Mouse (Mus musculus) erythroblast, adult 5-6 weeks (primary cell): ENCODE results near the gene Syne1. TPM values are rescaled to one million over a fixed set of nuclear protein-coding genes. Genes with fewer than 3 reads are reported as not detected.
"Not testable (repeated sequence)": the region's sequence is repeated elsewhere in the genome, so short reads cannot be mapped to it uniquely, and the experiment has no call there.

ENCODE experiments used
- ATAC-seq: replicated peaks from 2 replicates; pipeline ENCODE4 v1.8.0; 2016; ENCODE audit warnings: moderate number of reproducible peaks, mild to moderate bottlenecking, moderate TSS enrichment, inconsistent platforms; ENCODE audit not compliant: poor library complexity, low FRiP score, severe bottlenecking
- total RNA-seq, 2 experiments: library from RNA; stranded (forward) in 1 of 2; stranded (reverse) in 1 of 2; fragments of 150-400 nt in 1 of 2; fragments of 200-764, 138-1000 nt in 1 of 2; gene quantifications; 2 replicates each; pipeline versions ENCODE4 v1.2.3 to v1.2.4; 2015 to 2017; ENCODE audit warnings: low replicate concordance in 2 of 2

The Syne1 gene
- total RNA-seq, 2 experiments from 2014 or later: 49.9 to 50.5 TPM

DNA sequence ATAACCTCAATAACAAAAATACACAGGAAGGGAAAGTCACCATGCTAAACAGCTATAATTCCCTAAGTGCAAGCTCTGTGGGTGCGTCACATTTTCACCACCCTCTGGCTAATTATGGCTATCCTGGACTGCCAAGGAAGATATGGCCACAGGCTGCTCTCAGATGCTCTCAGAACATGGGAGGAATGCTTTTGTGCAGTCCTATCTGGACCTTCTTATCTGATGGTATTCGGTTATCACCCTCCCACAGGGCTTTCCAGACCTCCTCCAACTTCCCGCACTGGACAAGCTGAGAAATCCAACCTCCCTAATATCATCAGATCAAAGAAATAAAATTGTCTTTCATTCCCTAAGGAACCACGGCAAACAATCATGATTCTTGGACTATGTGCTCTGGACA is 28.4 kb downstream of the Syne1 start:
- no peak for ATAC-seq

DNA sequence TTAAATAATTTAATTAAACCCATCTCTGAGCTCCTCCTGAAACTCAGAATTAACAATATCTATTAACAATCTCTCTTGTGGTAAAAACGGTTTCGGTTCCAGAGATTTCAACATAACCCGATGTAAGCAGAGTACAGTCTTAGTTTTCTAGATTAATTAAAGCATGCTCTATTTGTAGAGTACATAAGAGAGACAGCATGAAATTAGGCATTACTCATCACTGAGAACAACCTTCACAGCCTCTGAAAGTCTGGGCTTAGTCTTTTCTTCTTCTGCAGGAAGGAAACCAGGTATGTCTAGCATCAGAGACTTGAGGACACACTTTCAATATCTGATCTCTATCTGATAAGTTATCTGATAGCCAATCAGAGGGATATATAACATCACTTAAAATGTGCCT is 29.0 kb downstream of the Syne1 start:
- ATAC-seq: no peak

DNA sequence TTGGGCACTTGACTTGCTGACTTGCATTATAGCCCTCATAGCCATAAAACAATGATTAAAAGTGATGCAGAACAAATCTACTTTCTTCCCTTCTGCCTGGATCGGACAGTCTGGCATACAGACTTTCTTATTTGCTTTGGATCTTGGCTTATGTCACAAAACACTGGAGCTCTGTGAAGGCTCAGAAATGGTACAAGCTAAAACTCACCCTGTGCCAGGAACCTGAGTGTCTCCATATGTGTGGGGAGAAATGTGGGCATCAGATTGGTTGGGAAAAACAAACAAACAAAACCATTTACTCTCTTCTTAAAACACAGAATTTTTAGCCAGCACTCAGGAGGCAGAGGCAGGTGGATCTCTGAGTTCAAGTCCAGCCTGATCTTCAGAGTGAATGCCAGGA is 30.6 kb downstream of the Syne1 start:
- ATAC-seq: no peak

DNA sequence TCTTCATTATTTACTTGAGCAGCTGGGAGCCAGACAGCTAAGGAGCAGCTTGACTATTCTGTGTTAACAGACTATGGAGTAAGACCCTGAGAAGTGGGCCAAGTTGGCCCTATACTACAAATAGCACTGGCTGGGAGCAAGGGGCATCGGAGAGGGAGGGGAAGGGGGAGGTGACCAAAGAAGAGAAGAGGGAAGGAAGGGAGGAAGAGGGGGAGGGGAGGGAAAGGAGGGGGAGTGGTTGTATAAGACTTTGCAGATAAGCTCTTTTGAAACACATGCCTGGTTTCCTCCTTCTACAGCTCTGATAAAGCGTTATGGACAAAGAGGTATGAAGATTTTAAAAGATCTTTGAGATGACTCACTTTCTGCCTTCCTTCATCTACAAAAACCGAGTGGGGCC is 36.0 kb downstream of the Syne1 start:
- no peak for ATAC-seq

DNA sequence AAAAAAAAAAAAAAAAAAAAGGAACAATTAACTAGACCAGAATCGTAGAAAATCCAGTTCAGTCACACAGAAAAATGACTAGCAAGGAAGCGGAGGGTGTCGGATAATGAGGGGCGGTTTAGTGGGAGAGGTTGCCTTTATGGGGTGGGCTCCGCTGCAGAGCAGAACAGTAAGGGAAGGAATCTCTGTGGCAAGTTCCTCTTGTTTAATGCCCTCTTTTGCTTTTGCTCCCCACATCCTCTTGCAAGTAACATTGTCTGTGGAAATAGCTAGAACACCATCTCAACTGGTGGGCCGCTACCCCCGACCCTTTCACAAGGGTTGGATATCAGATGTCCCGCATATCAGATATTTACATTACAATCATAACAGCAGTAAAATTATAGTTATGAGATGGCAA is 37.1 kb downstream of the Syne1 start:
- ATAC-seq: no peak

DNA sequence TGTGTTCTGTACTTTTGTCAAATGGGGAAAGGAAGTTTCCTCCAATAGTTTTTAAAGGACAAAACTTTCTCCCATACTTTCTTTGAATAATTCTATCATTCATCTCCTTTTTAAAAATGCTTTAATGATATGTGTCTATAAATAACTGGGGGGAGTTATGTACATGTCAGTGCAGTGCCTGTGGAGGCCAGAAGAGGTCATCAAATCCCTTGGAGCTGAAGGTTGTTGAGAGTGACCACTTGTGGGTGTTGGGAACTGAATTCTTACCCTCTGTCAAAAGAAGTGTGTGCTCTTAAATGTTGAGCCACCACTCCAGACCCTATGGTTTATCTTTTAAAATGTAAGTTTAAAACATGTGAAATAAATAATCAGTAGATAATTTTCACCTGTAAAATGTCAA is 39.0 kb downstream of the Syne1 start:
- ATAC-seq: no peak

DNA sequence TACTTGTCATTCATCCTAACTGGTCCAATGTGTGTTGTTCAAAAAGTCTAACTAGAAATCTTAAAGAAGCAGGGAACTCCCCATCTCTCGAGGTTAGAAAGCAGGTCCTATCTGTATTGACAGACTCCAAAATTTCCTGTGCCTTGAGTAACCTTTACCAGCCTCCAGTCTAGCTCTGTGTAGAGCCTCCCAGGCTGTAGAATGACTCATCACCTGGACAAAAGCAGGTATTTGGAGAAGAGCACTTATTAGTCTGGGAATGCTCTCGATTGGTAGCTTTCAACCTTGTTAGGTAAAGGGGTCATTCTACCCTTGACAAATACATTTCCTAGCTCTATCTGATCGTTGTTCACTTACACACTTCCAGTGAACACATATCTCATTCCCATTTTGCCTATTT is 39.9 kb downstream of the Syne1 start:
- ATAC-seq: no peak

DNA sequence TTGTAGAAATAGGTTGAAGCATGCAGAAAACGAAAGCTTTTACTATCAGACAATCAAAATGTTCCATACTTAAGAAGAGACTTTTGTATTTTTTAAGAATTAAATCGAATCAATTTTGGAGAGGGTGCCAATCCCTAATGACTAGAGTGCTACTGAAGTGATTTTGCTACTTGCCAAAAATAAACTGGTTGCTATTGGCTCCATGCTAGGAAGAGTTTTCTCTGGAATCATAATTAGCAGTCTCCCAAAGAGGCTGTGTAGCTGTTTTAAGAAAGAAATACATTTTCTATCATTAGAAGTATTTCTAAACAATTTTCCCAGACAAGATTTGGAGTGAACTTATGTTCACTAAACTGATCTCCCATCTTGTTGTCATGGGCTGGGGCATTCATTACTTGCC is 43.8 kb downstream of the Syne1 start:
- ATAC-seq: no peak

DNA sequence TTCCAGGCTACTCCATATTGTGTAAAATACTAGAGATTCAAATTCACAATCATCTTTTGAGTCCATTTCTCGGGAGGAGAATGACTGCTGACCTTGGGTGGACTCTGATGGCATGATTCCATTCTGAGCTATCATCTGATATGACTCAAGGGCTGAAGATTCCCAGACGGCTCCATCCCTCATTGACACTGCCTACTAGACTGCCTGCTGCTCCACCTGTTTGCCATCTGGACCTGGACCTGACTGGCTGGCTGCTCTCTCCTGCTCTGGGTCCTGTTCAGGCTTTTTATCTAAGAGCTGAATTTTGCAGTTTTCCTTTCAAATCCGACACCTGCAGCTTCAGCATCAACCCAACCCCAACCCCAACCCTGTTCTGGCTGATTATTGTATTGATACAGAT is 46.5 kb downstream of the Syne1 start:
- ATAC-seq: no peak

DNA sequence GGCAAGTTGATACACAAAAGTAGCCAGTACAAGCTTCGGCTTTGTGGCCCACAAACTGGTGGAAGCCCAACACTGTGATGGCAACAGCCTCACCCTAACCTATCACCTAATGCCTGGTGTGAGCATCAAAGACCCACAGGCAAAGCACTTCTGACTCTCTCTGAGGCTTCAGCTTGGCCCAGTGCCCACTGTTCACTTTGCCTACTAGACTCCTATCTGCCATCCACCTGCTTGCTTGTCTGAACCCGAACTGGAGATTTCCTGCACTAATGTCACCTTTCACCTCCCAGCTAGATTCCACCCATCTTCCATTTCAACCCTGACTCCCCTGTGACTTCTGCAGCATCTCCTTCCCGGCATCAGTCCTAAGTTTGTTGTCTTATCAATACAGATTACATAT is 47.4 kb downstream of the Syne1 start:
- ATAC-seq: no peak

DNA sequence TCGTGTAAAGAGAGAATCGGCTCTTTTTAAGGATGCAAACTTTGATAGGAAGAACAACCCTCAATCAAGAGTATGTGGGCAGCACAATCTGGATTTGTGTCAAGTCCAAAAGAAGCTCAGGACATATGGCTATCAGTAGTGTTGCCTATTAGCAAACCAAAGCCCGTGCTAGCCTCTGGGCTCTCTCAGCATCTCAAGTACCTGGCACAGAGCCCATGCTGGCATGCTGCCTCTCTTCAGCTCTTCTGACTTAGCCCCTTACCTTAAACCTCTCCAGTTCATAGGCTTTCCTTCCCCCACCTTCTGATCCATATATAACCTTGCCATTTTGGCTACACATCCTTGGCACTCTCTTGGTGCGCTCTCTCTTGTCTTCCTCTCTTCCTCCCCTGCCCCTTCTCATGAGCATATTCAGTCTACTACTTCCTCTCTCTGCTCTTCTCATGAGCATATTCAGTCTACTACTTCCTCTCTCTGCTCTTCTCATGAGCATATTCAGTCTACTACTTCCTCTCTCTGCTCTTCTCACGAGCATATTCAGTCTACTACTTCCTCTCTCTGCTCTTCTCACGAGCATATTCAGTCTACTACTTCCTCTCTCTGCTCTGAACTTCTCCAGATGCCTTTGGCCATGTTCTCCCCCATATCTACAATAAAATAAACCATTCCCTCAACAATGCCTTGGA is 51.5 kb downstream of the Syne1 start:
- ATAC-seq: not testable (repeated sequence)

DNA sequence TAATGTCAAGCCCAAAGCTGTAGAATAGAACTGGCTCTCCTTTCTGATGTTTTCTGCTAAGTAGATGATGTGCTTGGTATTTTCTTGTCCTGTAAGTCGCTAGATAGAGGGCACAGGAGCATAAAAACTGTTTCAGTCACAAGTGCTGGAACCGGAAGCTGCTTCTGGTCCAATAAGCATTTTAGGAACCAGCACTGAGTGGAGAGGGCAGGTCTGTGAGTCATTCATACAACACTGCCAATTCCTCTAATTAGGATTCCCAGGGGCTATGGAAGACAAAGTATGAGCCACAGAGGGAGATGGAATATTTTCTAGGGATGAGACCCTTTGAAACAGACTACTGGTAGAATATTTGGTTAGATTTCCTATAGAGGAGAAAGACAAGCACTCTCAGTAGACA is 53.4 kb downstream of the Syne1 start:
- ATAC-seq: no peak

DNA sequence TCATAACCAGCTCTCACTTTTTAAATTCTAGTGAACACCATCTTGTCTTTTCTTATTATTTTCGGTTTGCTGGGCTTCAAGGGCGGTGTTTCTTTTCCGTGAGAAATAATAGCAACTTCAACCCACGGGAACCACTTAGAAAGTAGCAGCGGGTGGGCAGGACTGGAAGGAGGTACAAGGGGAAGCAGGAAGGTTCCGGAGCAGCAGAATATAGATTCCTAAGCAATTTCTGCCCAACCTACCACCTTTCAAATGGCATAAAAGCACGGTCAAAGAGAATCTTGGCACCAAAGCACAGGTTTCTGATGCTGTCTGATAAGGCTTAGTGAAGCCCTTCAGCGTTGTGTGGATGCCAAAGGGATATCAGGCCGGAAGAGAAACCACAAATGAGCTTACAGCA is 60.2 kb downstream of the Syne1 start:
- ATAC-seq: no peak

DNA sequence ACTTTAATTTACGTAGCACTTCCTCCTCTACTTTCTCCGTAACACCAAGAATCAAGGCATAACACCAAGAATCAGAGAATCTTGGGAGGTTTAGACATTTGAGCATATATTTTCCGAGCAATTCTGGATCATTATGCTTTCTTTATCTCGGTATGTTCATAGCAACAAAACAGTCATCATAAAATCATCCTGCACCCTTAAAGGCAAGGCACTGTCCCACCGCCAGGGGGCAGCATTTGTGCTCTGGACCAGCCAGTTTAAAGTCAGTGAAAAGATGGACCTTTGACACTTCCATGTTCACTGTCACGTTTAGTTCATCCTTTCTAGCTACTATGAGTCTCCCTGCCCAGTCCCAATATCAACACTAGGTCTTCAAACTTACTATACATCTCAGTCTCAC is 61.3 kb downstream of the Syne1 start:
- ATAC-seq: no peak

DNA sequence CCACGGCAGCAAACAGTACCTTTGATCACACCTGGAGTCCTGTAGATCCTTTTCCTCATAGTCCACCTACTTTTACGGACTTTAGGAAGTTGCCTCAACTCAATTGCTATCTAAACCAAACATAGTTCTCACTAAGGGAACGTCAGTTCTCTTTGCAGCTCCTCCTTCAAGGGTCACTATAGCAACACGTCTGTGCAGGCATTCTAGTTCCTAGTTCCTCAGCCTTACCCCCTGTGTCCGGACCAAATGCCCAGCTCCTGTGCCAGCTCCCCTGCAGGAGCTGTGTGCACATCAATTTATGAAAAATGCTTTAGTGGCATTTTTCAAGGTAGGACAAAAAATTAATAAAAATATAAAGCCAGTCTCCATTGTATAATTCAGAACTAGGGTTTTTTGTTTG is 63.2 kb downstream of the Syne1 start:
- no peak for ATAC-seq

DNA sequence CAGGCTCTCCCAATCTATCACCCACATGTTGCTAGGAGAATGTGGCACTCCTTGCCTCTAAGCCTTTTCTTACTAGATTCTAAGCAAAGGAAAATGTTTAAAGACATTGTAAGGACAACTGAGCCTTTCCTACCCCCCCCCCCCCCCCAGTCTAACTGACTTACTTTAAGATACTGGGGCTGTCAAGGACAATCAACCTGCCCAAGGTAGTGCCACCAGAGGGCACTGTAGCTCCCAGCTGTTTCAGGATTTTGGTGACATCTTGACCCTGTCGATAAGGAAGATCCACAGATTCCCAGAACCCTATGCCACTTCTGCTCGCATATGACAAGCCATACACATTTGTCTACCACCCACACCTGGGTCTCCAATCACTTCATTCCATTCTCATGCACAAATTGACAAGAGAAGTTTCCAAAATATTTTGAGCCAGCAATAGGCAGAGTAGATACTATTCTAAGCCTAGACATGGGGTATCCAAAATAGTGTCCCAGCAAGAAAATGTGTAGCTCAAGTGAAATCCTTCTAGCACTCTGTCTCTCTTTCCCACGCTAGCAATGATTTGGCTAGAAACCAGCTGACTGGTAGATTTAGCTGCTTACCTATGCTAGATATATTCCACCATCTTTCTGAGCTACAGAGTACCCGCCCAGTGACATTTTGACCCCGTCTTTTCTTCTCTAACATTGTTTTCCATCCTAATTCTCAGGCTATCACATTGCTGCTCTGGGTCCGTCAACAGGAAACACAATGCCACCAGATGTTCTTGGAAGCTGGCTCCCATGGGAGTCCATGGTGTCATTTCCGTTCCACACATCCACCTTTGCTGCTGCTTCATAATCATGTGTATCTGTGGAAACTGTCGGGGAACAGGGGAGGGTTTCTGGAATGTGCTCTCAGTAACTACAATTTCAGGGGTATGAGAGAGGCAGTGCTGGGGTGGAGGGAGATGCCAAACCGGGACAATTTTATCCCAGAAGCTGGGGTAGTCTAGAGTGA is 70.4 kb downstream of the Syne1 start:
- ATAC-seq: no peak

DNA sequence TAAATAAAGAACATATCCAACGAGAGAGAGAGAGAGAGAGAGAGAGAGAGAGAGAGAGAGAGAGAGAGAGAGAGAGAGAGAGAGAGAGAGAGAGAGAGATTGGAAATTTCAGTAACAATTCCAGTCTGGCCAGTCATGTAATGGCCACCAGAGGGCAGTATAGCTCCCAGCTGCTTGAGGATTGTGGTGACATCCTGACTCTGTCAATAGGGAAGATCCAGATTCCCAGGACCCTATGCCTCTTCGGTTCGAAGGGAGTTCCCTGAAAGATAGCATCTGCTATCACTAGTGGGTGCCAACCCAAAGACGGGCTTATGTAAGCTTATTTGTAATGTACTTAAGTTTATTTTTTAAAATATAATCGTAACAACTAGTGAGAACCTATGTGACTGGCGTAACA is 71.2 kb downstream of the Syne1 start:
- ATAC-seq: no peak

DNA sequence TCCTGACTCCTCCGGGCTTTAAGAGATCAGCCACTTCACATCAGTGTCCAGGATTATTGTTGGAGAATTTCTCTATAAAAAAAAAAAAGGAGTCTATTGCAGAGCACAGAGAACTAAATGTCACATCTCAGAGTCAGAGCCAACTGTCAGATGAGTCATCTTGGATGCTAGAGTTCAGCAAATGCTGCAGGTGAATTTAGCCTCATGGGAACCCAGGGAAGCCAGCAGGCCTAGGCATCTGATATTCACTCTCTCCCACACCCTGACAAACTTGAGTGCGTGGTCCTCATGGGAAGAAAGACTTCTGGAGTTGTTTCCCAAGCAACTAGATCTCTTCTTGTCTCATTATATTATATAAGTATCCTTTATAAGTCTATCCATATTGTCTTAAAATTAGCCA is 82.6 kb downstream of the Syne1 start:
- no peak for ATAC-seq

DNA sequence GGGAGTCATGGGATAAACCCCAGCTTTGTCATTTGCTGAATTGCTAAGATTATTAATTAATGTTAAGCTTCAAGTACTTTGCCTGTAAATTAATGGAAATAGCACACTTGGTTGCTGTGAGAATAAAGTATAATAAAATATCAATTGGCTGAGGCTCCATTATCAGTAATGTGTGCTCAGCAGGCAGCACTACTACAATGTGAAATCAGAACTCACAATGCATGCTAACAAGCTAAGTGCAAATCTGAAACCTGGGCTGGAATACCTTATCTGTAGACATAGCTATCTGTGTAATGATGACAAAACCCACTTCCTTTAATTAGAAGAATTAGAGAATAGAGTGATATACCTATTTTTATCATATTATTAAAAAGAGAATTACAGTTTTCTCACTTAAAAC is 97.5 kb downstream of the Syne1 start:
- no peak for ATAC-seq

DNA sequence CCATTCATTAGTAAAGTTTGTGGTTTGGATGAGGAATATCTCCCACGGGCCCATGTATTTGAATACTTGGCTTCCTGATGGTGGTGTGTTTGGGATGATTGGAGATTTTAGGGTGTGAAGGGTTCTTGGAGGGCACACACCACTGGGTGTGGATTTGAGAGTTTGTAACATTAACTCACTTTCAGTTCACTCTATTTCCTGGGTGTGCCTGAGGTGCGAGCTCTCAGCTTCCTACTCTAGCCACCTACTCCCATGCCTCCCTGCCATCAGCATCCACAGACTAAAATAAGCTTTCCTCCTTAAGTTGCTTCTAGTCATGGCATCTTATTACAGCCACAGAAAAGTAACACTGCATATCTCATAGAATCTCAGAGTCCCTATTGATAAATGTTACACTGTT is 101.3 kb downstream of the Syne1 start:
- no peak for ATAC-seq

DNA sequence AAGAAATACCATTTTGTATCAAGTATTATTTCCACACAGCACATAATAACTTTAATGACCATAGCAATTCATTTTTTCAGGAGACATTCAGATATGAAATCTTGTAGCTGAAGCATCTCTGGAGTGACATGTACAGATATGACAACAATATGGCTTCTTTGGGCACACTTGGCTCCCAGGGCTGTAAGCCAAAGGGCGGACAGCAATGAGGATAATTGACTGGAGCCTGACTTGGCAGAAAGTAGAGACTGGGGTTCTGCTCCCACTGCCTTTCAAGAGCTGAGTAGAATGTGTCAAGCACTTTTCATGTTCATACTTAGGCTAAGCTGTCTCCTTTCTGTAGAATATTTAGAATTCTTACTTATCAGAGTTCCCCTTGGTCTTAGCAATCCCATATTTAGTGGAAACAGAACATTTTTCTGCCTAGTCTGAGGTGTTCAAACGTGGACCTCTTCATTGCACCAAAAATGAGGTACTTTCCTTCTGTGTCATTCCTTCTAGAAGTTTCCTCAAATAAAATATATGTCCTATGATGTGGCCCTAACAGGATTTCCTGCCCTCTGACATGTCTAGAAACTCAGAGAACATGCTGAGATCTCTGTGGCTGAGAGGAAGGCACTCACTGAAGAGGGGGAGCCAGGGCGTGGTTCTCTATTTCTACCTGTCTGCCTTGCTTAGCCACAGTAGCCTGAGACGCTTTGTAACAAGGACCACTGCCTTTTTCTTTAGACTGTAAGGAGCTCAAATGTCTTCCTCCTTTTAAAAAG is 103.1 kb downstream of the Syne1 start:
- ATAC-seq: no peak
